Mouse (Mus musculus): ENCODE data around the gene Atl3.

Gene Atl3

DNA sequence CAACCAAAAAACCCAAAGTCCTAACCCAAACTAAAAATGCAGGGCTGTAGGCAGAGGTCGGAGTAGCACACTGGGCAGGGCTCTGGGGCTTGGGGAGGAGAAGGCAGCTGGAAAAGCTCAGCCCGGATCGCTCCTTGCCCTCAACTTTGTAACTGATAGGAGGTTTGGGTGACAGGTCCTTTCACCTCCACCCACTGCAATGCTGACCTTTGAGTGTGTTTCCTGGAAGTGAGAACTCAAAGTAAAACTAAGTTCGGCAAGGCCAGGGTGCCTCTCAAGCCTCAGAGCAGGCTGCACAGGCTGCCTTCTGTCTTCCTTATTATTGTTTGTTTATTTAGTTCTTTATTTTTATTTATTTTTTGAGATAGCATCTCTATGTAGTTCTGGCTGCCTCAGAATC lies 66.1 kb downstream of the Atl3 start:
- DNase-seq (ENCODE audit: low spot score), result no peak

DNA sequence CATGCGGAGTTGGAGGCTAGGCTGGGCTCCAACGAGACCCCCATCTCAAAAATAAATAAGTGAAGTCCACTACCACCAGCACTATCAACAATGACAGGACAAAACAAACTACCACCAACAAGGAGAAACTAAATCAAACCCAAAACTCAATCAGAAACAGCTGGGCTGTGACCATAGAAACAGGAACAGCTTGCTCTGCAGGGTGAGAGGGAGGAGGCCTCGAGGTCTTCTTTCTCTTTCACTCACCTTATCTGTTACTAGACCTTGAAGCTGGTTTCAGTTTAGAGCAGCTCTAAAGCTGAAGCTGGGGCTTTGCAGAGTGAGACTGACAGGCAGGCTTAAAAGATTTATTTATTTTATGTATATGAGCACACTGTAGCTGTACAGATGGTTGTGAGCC lies 67.6 kb downstream of the Atl3 start:
- no peak for DNase-seq (ENCODE audit: low spot score)

DNA sequence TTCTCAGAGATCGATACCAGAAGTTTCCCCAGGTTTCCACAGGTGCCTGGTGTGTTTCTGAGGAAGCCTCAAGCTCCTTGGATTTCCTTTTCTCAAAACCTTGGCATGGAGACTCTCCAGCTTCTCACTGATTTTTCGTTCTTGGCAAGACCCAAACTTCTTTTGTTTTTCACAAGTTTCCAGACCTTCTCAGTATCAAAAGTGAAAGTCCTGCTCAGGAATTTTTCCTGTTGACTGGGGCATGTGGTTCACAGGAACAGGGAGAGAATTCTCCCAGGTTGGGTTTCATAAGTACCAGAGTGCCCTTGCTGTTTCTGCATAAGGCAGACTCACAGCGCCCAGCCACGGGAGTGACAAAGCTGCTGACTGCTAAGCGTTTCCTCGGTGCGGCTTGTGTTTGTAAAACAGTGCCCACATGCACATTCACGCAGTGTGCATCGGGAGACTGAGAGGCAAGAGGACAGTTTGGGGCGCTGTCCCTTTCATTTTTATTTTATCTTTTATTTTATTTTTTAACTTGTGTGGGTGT lies 68.8 kb downstream of the Atl3 start:
- DNase-seq (ENCODE audit: low spot score), result no peak

DNA sequence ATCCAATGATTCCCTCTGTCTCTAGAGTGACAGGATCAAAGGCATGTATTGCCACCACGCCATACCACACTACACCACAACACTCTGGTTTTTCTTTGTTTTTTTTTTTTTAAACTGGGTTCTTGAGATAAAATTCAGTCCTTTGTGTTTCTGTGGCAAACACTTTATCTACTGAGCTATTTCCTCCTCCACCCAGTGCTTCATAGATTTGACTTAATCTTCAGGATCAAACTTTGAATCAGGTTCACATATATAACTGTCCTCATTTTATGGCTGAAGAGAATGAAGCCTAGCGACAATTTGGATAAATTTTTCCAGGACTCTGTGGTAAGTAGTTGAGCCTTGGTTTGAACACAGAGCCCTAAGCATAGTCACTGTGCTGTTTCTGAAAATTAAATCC lies 69.8 kb downstream of the Atl3 start:
- DNase-seq (ENCODE audit: low spot score), result no peak

DNA sequence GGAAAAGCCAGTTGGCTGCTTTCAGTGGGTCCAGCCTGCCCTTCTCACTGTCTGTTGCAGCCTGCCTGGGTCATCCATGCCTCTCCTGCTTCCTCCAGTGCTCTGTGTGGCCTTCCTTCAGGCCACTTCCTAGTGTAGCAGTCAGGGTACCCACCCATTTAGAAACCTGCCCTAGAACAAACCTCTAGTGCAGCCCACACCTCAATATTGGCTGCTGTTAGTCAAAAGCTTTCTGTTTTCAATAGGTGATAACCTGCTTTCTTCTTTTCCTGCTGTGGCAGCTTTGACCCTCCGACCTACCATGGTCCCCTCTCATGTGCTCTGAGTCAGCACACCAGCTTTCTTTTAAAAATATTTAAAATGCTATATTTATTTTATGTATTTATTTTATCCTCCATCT lies 70.6 kb downstream of the Atl3 start:
- DNase-seq (ENCODE audit: low spot score), result no peak

DNA sequence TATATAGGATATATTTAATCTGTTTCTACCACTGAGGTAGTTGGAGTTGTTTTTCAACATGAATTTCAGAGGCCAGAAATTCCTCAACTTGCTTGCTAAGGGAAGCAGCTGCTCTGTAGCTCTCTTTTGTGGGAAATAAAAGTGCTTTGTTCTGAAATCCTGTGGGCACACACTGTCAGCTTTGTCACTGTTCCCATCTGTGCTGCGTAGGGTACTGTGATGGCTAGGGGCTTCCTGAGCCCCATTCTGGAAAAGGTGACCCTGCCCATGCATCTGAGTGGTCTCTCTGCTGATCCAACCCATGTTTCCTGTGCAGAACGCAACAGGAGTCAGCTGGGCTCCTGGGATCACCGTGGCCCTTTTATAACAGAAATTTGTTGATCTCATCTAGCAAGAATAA lies 73.0 kb downstream of the Atl3 start:
- DNase-seq (ENCODE audit: low spot score), result no peak

DNA sequence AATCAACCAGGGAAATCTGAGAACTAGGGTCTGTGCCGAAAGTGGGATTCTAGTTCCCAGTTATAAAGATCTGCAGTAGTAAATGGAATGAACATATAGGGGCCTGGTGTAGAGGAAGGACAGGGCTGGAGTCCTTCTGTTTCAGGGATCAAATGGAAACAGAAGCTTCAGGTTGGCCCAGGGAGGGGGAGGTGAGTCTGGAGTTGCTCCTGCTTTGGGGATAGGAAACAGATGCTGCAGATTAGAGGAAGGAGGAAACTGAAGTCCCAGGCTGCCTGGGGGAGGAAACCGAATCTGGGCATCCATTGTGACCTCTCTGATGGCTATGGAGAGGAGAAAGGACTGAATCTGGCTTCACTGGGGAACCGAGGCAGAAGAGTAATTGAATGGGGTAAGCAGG lies 74.5 kb downstream of the Atl3 start:
- no peak for DNase-seq (ENCODE audit: low spot score)

DNA sequence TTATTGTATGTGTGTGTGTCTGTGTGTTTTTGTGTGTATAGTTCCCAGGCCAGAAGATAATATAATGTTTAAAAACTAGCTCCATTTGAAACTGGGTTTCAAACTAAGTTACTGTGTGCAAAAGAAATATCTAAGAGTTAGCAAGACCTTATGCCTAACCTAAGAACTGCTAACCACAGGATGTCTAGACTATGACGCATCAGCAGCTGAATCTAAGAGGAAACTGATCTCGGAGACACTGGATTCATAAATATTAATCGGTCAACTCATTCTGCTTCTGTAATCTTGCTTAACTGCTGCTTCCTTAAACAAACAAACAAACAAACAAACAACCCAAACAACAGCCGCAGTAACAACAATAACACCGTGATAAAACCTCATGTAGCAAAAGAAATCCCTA lies 75.8 kb downstream of the Atl3 start:
- DNase-seq (ENCODE audit: low spot score), result no peak

DNA sequence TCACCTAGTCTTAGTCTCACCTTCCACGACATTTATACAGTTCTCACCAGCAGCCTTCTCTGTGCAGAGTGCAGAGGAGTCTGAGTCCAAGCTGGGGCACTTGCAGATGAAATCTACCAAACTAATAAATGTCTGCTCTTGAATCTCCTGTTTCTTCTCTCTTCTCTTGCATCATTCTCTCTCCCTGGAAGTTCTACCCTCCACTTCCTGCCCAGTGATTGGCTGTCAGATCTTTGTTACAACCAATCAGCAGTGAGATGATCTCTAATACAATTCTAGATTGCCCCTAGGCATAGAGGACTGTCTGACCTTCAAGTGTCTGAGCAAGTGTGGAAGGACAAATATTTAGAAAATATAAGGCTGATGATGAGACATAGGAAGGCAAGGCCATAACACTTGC lies 82.3 kb downstream of the Atl3 start:
- no peak for DNase-seq (ENCODE audit: low spot score)

DNA sequence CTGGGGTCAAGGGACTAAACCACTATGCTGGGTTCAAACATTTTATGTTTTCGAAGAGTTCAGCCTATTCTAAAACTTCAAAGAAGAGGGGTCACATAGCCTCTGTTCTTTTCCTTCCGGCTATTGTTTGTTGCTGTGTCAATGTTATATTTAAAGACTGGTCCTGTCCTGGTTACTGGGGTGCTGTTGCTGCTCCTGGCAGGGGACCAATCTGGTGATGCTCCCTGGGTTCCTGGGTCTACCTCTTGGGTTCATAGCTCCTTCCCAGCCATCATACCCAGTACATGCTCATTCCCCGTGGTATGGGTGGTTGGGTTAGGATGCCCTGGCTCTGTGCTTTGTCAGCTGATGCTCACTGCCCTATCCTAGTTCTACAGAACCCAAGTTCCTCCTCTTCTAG lies 83.9 kb downstream of the Atl3 start:
- DNase-seq (ENCODE audit: low spot score), result no peak

DNA sequence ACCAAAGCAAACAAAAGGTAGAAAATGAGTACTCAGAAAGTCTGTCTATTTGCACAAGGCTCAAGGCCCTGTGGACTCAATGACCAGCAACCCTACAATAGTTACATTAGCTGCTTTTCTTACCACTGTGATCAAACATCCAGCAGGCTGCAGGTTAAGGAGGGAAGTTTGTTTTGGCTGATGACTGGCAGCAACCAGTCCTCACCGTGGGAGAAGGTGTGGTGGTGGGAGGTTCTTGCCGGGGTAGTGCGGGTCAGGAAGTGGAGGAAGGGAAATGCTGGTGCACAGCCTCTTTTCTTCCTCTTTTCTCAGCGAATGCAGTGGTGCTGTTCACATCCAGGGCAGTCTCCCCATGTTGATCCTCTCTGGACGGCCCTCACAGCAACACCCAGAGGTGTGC lies 87.2 kb downstream of the Atl3 start:
- no peak for DNase-seq (ENCODE audit: low spot score)

DNA sequence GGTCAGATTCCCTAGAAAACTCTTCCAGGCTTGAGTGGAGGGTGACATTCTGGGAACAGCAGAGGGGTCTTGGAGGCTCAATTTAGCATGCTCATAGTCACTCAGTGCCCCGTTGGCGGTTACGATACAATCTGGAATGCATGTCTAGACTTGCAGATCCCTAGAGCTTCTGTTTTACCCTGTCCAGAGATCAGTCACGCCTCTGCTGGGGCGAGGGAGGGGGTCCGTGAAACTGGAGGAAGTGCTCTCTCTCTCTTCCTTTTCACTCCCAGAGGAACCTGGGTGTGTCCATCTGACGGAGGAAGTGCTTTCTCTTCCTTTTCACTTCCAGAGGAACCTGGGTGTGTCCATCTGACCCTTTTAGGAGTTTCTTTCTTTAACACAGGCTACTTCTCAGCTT lies 89.3 kb downstream of the Atl3 start:
- DNase-seq (ENCODE audit: low spot score), result no peak

DNA sequence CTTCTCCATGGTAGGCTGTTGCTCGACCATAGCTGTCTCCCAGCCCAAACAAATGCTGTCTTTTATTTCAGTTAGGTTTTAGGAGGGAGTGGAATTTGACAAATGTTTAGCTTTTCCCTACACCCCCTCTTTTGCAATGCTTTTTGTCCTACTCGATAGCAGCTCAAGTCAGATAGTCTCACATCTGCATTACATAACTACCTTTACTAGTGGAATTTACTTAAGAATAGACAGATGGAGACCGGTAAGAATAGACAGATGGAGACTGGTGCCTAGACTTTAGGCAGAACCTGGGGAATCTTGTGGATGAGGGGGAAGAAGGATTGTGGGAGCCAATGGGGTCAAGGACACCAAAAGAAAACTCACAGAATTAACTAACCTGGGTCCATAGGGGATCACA lies 89.8 kb downstream of the Atl3 start:
- DNase-seq (ENCODE audit: low spot score), result no peak

DNA sequence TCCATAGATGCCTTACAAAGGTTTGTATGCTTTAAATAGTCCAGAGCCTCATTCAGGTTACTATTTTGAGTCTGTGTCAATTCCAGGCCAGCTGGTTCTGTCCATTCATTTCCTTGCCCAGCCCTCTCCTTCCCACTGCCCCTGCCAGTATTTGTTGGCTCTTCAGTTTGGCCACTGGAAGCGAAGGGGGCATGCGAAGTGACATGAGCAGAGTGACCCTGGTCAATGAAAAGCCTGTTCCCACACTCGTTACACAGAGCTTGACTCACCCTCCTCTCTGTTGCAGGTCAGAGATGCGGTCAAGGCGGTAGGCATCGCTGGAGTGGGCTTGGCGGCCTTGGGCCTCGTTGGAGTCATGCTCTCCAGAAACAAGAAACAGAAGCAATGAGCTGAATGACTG lies 91.4 kb downstream of the Atl3 start:
- no peak for DNase-seq (ENCODE audit: low spot score)

DNA sequence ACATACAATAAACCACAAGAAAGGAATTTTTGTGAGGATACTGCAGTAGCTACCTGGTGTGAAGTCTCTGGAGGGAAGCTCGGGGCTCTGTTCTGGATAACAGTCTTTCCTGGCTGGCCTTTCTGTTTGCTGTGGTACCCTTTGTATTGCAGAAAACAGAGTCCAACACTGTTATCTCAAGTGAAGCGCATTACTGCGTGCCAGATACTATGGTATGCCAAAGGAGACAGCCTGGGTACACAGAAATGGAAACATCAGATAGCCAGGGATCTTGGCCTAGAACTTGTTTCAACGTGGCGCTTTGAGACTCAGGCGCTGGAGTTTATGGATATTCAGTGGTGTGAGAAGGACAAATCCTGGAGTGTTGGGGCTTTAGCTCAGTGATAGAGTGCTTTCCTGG lies 91.9 kb downstream of the Atl3 start:
- DNase-seq (ENCODE audit: low spot score), result no peak

Data from urinary bladder, postnatal 10 days (tissue).